Mouse (Mus musculus) T-cell, adult 2 months (primary cell): Measurements from ENCODE around the gene Pigp.
A peak's percentile ranks its signal among the peaks of the same experiment; 100 is the strongest.

Source experiments
- DNase-seq: peaks from one replicate; pipeline ENCODE4 v3.0.0; 2022; ENCODE audit warnings: low spot score

Pigp gene

GRCm38 (mm10) chr16:94371301-94371931, at the start of gene Pigp:
Pigp (minus strand) TSS chr16:94371842.
- peak; percentile 71 for DNase-seq

- no peak for DNase-seq
Observed at GRCm38 (mm10) chr16:94420498-94420897, 48.9 kb upstream of the Pigp start.

GRCm38 (mm10) chr16:94414151-94414550, 42.5 kb upstream of the Pigp start:
- DNase-seq = no peak

- DNase-seq = no peak
Observed at GRCm38 (mm10) chr16:94412760-94413159, 41.1 kb upstream of the Pigp start.

- DNase-seq = no peak
Observed at GRCm38 (mm10) chr16:94412198-94412597, 40.6 kb upstream of the Pigp start.

GRCm38 (mm10) chr16:94411287-94411686, 39.6 kb upstream of the Pigp start:
- DNase-seq = no peak

- DNase-seq = peak; percentile 30
Observed at GRCm38 (mm10) chr16:94402185-94402584, 30.5 kb upstream of the Pigp start.

GRCm38 (mm10) chr16:94401636-94402035, 30.0 kb upstream of the Pigp start:
- DNase-seq = no peak

GRCm38 (mm10) chr16:94399141-94399540, 27.5 kb upstream of the Pigp start:
- no peak for DNase-seq

GRCm38 (mm10) chr16:94396641-94397040, 25.0 kb upstream of the Pigp start:
- no peak for DNase-seq

- no peak for DNase-seq
Observed at GRCm38 (mm10) chr16:94395051-94395450, 23.4 kb upstream of the Pigp start.

- DNase-seq = no peak
Observed at GRCm38 (mm10) chr16:94392299-94392698, 20.7 kb upstream of the Pigp start.

- DNase-seq = no peak
Observed at GRCm38 (mm10) chr16:94387690-94388089, 16.0 kb upstream of the Pigp start.

- peak; percentile 48 for DNase-seq
Observed at GRCm38 (mm10) chr16:94383277-94383676, 11.6 kb upstream of the Pigp start.

- no peak for DNase-seq
Observed at GRCm38 (mm10) chr16:94379386-94379785, 7.7 kb upstream of the Pigp start.

GRCm38 (mm10) chr16:94370915-94371300, 734 bp downstream of the Pigp start:
- peak; percentile 74 for DNase-seq

- DNase-seq = peak; percentile 90
Observed at GRCm38 (mm10) chr16:94370173-94370914, 1.3 kb downstream of the Pigp start, which contains the start of gene Ttc3. Ttc3 (plus strand) TSS chr16:94370618.

- no peak for DNase-seq
Observed at GRCm38 (mm10) chr16:94369596-94370172, 2.0 kb downstream of the Pigp start.

- DNase-seq = no peak
Observed at GRCm38 (mm10) chr16:94365435-94365834, 6.2 kb downstream of the Pigp start.

GRCm38 (mm10) chr16:94363814-94364213, 7.8 kb downstream of the Pigp start:
- DNase-seq = no peak

- DNase-seq = no peak
Observed at GRCm38 (mm10) chr16:94362174-94362873, 9.3 kb downstream of the Pigp start.

GRCm38 (mm10) chr16:94360578-94361350, 10.9 kb downstream of the Pigp start:
- DNase-seq = no peak
